28 mouse cellular contexts compared by ENCODE assay signal in genomic region chr3:97751566-97751965, GRCm38 (mm10).
DNase-seq lines count a peak whose midpoint lies in the region; ATAC-seq and TF ChIP-seq lines count a peak whose summit lies in the region.
"Had no signal": no experiment of that assay in that cellular context is flagged by ENCODE, and none has a peak within 500 bp of the region (broad histone marks: within the 10 kb centered on the region; RNA-seq: fewer than 3 reads in every experiment).

No protein-coding gene starts in this region.

- no peak overlapping the region for H3K4me2 ChIP-seq in heart, embryonic 12.5 days
- H3K4me2 ChIP-seq: embryonic facial prominence, embryonic 13.5 days; forebrain, embryonic 12.5 days; forebrain, embryonic 15.5 days; heart, embryonic 13.5 days; hindbrain, embryonic 14.5 days had no signal

- ATAC-seq in heart, embryonic 12.5 days (ENCODE audit: insufficient number of reproducible peaks, low FRiP score), result no peak
- ATAC-seq: forebrain, embryonic 15.5 days; hindbrain, postnatal 0 days; inflammation-experienced regulatory T-cells, adult 6 months; intestine, embryonic 16.5 days had no signal

- no peaks in the 10 kb centered on the region for H3K9me3 ChIP-seq in heart, embryonic 12.5 days (replicated peaks)
- H3K9me3 ChIP-seq in E14TG2a.4 (ENCODE audit: low read length), result no peaks in the 10 kb centered on the region
- no peaks in the 10 kb centered on the region for H3K9me3 ChIP-seq in ES-E14 (ENCODE audit: control insufficient read depth, insufficient read depth, low read depth, low read length)
- H3K9me3 ChIP-seq: embryonic facial prominence, embryonic 10.5 days; embryonic facial prominence, embryonic 13.5 days; forebrain, embryonic 12.5 days; forebrain, embryonic 15.5 days; G1E; heart, embryonic 13.5 days had no signal

- in situ Hi-C loops in ES-E14 (cut with MboI; ENCODE audit: low sequenced_read_pairs in 2 of 2, unreplicated experiment in 2 of 2), result no loop called here

- DNase-seq in heart, adult 11 months, result peak; percentile 87
- DNase-seq in ES-E14 (ENCODE audit: low read depth, low spot score) (no peak), MN1 (ENCODE audit: low spot score) (no peak)
- no peak for DNase-seq in kidney, adult 8-10 months
- DNase-seq: adrenal gland, adult 2 months; adrenal gland, postnatal 14 days; cerebellum, adult 11 months; cerebellum, adult 8-10 months; cerebellum, postnatal 10 days; cerebellum, postnatal 36 days; embryo, embryonic 11 days; gastrocnemius, postnatal 10 days; heart, postnatal 14 days; heart, postnatal 4 days; kidney, adult 18-20 months had no signal

- no peaks in the 10 kb centered on the region for H3K27me3 ChIP-seq in heart, embryonic 12.5 days (replicated peaks)
- H3K27me3 ChIP-seq in E14TG2a.4 (ENCODE audit: insufficient read depth, low read length), result 0 out of 2 replicates have a peak, but pooled peaks cover 3% of the 10 kb centered on the region
- H3K27me3 ChIP-seq: embryonic facial prominence, embryonic 13.5 days; forebrain, embryonic 12.5 days; forebrain, embryonic 15.5 days; heart, embryonic 13.5 days had no signal

- no peak overlapping the region for H3K4me3 ChIP-seq in heart, embryonic 12.5 days
- H3K4me3 ChIP-seq in E14TG2a.4 (replicated peaks; ENCODE audit: low read length) (peak overlapping the region; percentile 65), ES-E14 (ENCODE audit: insufficient read depth in 1 of 2, low read depth in 1 of 2, low read length in 2 of 2, poor library complexity in 1 of 2, severe bottlenecking in 1 of 2) (peak overlapping the region; percentile 50 to 65; a peak in 3 of 4 replicates)
- H3K4me3 ChIP-seq: embryonic facial prominence, embryonic 10.5 days; embryonic facial prominence, embryonic 13.5 days; erythroblast, embryonic 14.5 days; forebrain, embryonic 12.5 days; forebrain, embryonic 15.5 days; heart, embryonic 13.5 days had no signal

- no peaks in the 10 kb centered on the region for H3K4me1 ChIP-seq in heart, embryonic 12.5 days (replicated peaks)
- H3K4me1 ChIP-seq in E14TG2a.4 (replicated peaks; ENCODE audit: low read depth, low read length) (peaks cover 33% of the 10 kb centered on the region), ES-E14 (ENCODE audit: control insufficient read depth in 2 of 2, insufficient read depth in 2 of 2, low read length in 2 of 2, poor library complexity in 1 of 2) (peaks cover 0 to 6% of the 10 kb centered on the region in 2 experiments; a peak in 2 of 4 replicates)
- H3K4me1 ChIP-seq: embryonic facial prominence, embryonic 10.5 days; embryonic facial prominence, embryonic 13.5 days; forebrain, embryonic 12.5 days; forebrain, embryonic 15.5 days; heart, embryonic 13.5 days had no signal

- WGBS in heart, embryonic 12.5 days, result 92% methylated on average over 21 of the region's 21 CpGs

- H3K9ac ChIP-seq in heart, embryonic 12.5 days, result no peak overlapping the region
- H3K9ac ChIP-seq in ES-E14 (ENCODE audit: insufficient read depth, low read depth, low read length, poor library complexity, severe bottlenecking), result peak overlapping the region; percentile 75
- H3K9ac ChIP-seq: embryonic facial prominence, embryonic 13.5 days; forebrain, embryonic 12.5 days; forebrain, embryonic 15.5 days; heart, embryonic 13.5 days; hindbrain, embryonic 14.5 days had no signal

- no peak overlapping the region for H3K27ac ChIP-seq in heart, embryonic 12.5 days (ENCODE audit: poor library complexity, severe bottlenecking)
- H3K27ac ChIP-seq in ES-E14 (ENCODE audit: insufficient read depth, low read depth, low read length, poor library complexity, severe bottlenecking), result no peak overlapping the region
- H3K27ac ChIP-seq: embryonic facial prominence, embryonic 10.5 days; embryonic facial prominence, embryonic 13.5 days; forebrain, embryonic 12.5 days; forebrain, embryonic 15.5 days; heart, embryonic 13.5 days; hindbrain, embryonic 14.5 days; hindbrain, postnatal 0 days had no signal

- TF ChIP-seq CTCF in E14TG2a.4 (conservative IDR thresholded peaks at IDR 0.05; ENCODE audit: low read length), result no peak

- H3K36me3 ChIP-seq in heart, embryonic 12.5 days, result peaks cover 89% of the 10 kb centered on the region
- H3K36me3 ChIP-seq in E14TG2a.4 (ENCODE audit: insufficient read depth, low read length) (peaks cover 60% of the 10 kb centered on the region), ES-E14 (ENCODE audit: control insufficient read depth, insufficient read depth, low read length, poor library complexity, severe bottlenecking) (peaks cover 29% of the 10 kb centered on the region; the same call in 1 of the 2 replicates)

TF ChIP-seq in ES-E14, 5 proteins besides CTCF, POLR2A, EP300 and RAD21:
- no peak; the same call in 1 of the 2 replicates for TF ChIP-seq HCFC1 (IDR thresholded peaks at IDR 0.05; ENCODE audit: borderline replicate concordance, insufficient read depth, low read length)
- TF ChIP-seq MAFK (IDR thresholded peaks at IDR 0.05; ENCODE audit: insufficient read depth, low read depth, low read length), result no peak
- TF ChIP-seq ZNF384 (IDR thresholded peaks at IDR 0.05; ENCODE audit: low read depth, low read length), result no peak
- TF ChIP-seq ZC3H11A (IDR thresholded peaks at IDR 0.05; ENCODE audit: borderline replicate concordance, low read depth, low read length), result no peak
- no peak for TF ChIP-seq CHD2 (IDR thresholded peaks at IDR 0.05; ENCODE audit: low read depth, low read length)
